Mouse (Mus musculus): ENCODE measurements at regions not wholly inside any gene's neighbourhood (a gene's known extent, or its start where the extent isn't known, plus 50 kb on each side); places are given as distances from the start of the nearest gene placed in this dataset.

DNA sequence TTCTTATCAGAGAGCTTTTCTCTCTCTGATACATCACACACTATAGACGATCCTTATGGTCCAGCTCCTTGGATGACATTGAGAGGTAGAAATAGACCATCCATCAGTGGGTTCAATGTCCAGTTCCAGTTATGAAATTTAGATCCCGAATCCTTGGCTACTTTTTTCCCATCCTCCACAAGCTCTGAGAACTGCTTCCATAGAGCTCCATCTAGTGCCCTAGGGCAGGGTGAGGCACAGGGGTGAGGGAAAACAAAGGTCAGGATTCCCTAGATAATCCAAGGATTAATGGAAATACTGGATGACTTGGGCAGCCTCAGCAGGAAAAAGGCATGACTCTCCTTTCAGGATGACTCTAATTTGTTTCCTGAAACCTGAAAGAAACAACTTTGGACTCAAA is 732.1 kb downstream of the Gsdmc2 start:
- no peaks in the 10 kb centered on the region for H3K79me2 ChIP-seq (ENCODE audit: control insufficient read depth, insufficient read depth, low read length)
- no peak overlapping the region for H3K4me3 ChIP-seq (ENCODE audit: insufficient read depth, low read depth, low read length)
- H3K4me1 ChIP-seq (ENCODE audit: control insufficient read depth, insufficient read depth, low read length), result no peaks in the 10 kb centered on the region
- WGBS, result 45% methylated on average over 2 of the region's 2 CpGs
- no peak overlapping the region for H3K27ac ChIP-seq (replicated peaks; ENCODE audit: insufficient read depth, low read depth, low read length)
- DNase-seq (ENCODE audit: extremely low read depth, low read depth, low spot score), result peak; percentile 5
- H3K27me3 ChIP-seq (ENCODE audit: control insufficient read depth, insufficient read depth, low read length), result no peaks in the 10 kb centered on the region
- H3K9ac ChIP-seq (ENCODE audit: low read depth, low read length), result no peak overlapping the region
- no peaks in the 10 kb centered on the region for H3K36me3 ChIP-seq (ENCODE audit: control insufficient read depth, insufficient read depth, low read length)
- TF ChIP-seq CTCF (IDR thresholded peaks at IDR 0.05; ENCODE audit: low read depth, low read length) (peak; percentile 14; the same call in 1 of the 2 replicates), POLR2A (IDR thresholded peaks at IDR 0.05; ENCODE audit: extremely low read depth, insufficient read depth, low read length) (no peak)

GRCm38 (mm10) chr15:63100093-63100492 is 744.9 kb downstream of the Gsdmc2 start:
- Histone ChIP-seq H3K27ac (replicated peaks; ENCODE audit: insufficient read depth, low read depth, low read length) (no peak overlapping the region), H3K4me3 (ENCODE audit: insufficient read depth, low read depth, low read length) (no peak overlapping the region), H3K79me2 (ENCODE audit: control insufficient read depth, insufficient read depth, low read length) (no peaks in the 10 kb centered on the region), H3K4me1 (ENCODE audit: control insufficient read depth, insufficient read depth, low read length) (no peaks in the 10 kb centered on the region), H3K36me3 (ENCODE audit: control insufficient read depth, insufficient read depth, low read length) (no peaks in the 10 kb centered on the region), H3K9ac (ENCODE audit: low read depth, low read length) (no peak overlapping the region), H3K27me3 (ENCODE audit: control insufficient read depth, insufficient read depth, low read length) (no peaks in the 10 kb centered on the region)
- TF ChIP-seq POLR2A (IDR thresholded peaks at IDR 0.05; ENCODE audit: extremely low read depth, insufficient read depth, low read length) (no peak), CTCF (IDR thresholded peaks at IDR 0.05; ENCODE audit: low read depth, low read length) (no peak)
- WGBS, result 92% methylated on average over 3 of the region's 3 CpGs
- no peak for DNase-seq (ENCODE audit: extremely low read depth, low read depth, low spot score)

DNA sequence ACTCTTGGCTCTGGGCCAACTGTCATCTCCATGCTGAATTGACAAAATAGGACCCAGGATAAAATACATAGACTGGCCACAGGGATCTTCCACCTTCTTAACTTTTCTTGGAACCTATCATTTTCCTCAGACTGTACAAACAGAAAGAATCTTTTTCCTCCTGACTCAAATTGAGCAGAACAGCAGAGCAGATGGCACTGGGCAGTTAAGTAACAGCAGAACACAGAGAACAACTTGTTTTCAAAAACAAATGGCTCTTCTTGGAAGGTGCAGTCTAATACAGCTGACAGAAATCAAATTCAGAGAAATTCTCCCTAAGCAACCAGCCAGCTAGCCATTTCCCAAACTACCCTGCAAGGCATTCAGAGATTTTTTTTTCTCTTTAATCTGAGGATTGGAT is 763.0 kb downstream of the Gsdmc2 start:
- Histone ChIP-seq H3K27me3 (ENCODE audit: control insufficient read depth, insufficient read depth, low read length) (no peaks in the 10 kb centered on the region), H3K4me1 (ENCODE audit: control insufficient read depth, insufficient read depth, low read length) (no peaks in the 10 kb centered on the region), H3K27ac (replicated peaks; ENCODE audit: insufficient read depth, low read depth, low read length) (no peak overlapping the region), H3K9ac (ENCODE audit: low read depth, low read length) (no peak overlapping the region), H3K79me2 (ENCODE audit: control insufficient read depth, insufficient read depth, low read length) (no peaks in the 10 kb centered on the region), H3K36me3 (ENCODE audit: control insufficient read depth, insufficient read depth, low read length) (no peaks in the 10 kb centered on the region), H3K4me3 (ENCODE audit: insufficient read depth, low read depth, low read length) (no peak overlapping the region)
- DNase-seq (ENCODE audit: extremely low read depth, low read depth, low spot score), result no peak
- TF ChIP-seq POLR2A (IDR thresholded peaks at IDR 0.05; ENCODE audit: extremely low read depth, insufficient read depth, low read length) (no peak), CTCF (IDR thresholded peaks at IDR 0.05; ENCODE audit: low read depth, low read length) (no peak)

DNA sequence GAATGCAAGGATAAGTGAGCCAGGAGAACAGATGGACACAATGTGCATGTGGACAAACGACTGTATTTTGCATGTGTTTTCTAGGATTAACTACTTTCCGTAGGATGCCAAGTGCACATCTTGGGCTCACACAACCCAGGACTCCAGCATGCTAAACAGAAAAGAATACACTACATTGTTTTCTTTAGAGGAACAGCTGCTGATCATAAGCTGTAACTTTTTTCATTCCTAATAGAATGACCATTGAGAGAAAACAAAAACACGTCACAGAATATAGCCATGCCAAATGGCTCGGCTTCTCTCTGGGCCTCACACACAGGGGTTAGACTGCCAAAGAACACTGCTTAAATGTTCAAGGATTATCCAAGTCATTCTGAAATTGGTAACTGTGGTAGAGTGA is 765.2 kb downstream of the Gsdmc2 start:
- no peak for DNase-seq (ENCODE audit: extremely low read depth, low read depth, low spot score)
- TF ChIP-seq CTCF (IDR thresholded peaks at IDR 0.05; ENCODE audit: low read depth, low read length) (no peak), POLR2A (IDR thresholded peaks at IDR 0.05; ENCODE audit: extremely low read depth, insufficient read depth, low read length) (no peak)

DNA sequence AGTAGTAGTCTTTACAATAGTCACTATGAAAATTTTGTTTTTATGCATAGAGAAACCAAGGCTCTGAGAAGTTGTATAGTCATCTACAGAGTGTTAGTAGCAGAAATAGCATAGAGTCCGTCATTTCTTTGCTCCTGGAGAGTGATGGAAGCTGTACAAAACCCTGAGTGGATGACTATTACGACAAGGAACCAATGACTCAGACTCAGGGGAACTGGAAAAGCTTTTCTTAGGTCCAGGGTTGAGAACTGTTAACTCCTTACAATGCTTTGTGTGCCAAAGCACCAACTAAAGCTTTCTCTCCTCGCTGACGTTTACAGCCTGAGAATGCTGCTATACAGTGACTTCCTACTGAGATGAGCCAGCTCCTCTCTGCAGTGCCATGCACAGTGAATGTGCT is 773.1 kb downstream of the Gsdmc2 start:
- Histone ChIP-seq H3K4me3 (ENCODE audit: insufficient read depth, low read depth, low read length) (no peak overlapping the region), H3K9ac (ENCODE audit: low read depth, low read length) (no peak overlapping the region), H3K79me2 (ENCODE audit: control insufficient read depth, insufficient read depth, low read length) (no peaks in the 10 kb centered on the region), H3K36me3 (ENCODE audit: control insufficient read depth, insufficient read depth, low read length) (no peaks in the 10 kb centered on the region), H3K4me1 (ENCODE audit: control insufficient read depth, insufficient read depth, low read length) (no peaks in the 10 kb centered on the region), H3K27me3 (ENCODE audit: control insufficient read depth, insufficient read depth, low read length) (no peaks in the 10 kb centered on the region), H3K27ac (replicated peaks; ENCODE audit: insufficient read depth, low read depth, low read length) (no peak overlapping the region)
- no peak for DNase-seq (ENCODE audit: extremely low read depth, low read depth, low spot score)
- WGBS, result 83% methylated on average over 4 of the region's 4 CpGs
- no peak for TF ChIP-seq CTCF (IDR thresholded peaks at IDR 0.05; ENCODE audit: low read depth, low read length)
- TF ChIP-seq POLR2A (IDR thresholded peaks at IDR 0.05; ENCODE audit: extremely low read depth, insufficient read depth, low read length), result no peak

More for the DNA sequence above, 765.2 kb downstream of the Gsdmc2 start:
- H3K4me3 ChIP-seq (ENCODE audit: insufficient read depth, low read depth, low read length), result no peak overlapping the region
- H3K4me1 ChIP-seq (ENCODE audit: control insufficient read depth, insufficient read depth, low read length), result no peaks in the 10 kb centered on the region
- H3K36me3 ChIP-seq (ENCODE audit: control insufficient read depth, insufficient read depth, low read length), result no peaks in the 10 kb centered on the region
- H3K9ac ChIP-seq (ENCODE audit: low read depth, low read length), result no peak overlapping the region
- no peak overlapping the region for H3K27ac ChIP-seq (replicated peaks; ENCODE audit: insufficient read depth, low read depth, low read length)
- H3K79me2 ChIP-seq (ENCODE audit: control insufficient read depth, insufficient read depth, low read length), result no peaks in the 10 kb centered on the region
- H3K27me3 ChIP-seq (ENCODE audit: control insufficient read depth, insufficient read depth, low read length), result no peaks in the 10 kb centered on the region
- WGBS, result 95% methylated on average over 4 of the region's 4 CpGs

GRCm38 (mm10) chr15:63067126-63067525 is 777.9 kb downstream of the Gsdmc2 start:
- no peaks in the 10 kb centered on the region for H3K27me3 ChIP-seq (ENCODE audit: control insufficient read depth, insufficient read depth, low read length)
- H3K27ac ChIP-seq (replicated peaks; ENCODE audit: insufficient read depth, low read depth, low read length), result no peak overlapping the region
- H3K4me3 ChIP-seq (ENCODE audit: insufficient read depth, low read depth, low read length), result no peak overlapping the region
- H3K36me3 ChIP-seq (ENCODE audit: control insufficient read depth, insufficient read depth, low read length), result no peaks in the 10 kb centered on the region
- no peak for DNase-seq (ENCODE audit: extremely low read depth, low read depth, low spot score)
- H3K79me2 ChIP-seq (ENCODE audit: control insufficient read depth, insufficient read depth, low read length), result no peaks in the 10 kb centered on the region
- TF ChIP-seq POLR2A (IDR thresholded peaks at IDR 0.05; ENCODE audit: extremely low read depth, insufficient read depth, low read length), result no peak
- no peak for TF ChIP-seq CTCF (IDR thresholded peaks at IDR 0.05; ENCODE audit: low read depth, low read length)
- no peaks in the 10 kb centered on the region for H3K4me1 ChIP-seq (ENCODE audit: control insufficient read depth, insufficient read depth, low read length)
- H3K9ac ChIP-seq (ENCODE audit: low read depth, low read length), result no peak overlapping the region
- WGBS, result 36% methylated on average over 3 of the region's 3 CpGs
